Mouse (Mus musculus): Measurements from ENCODE around the gene Rhof. TPM values are rescaled to one million over a fixed set of nuclear protein-coding genes. Genes with fewer than 3 reads are reported as not detected.

Gene Rhof
- polyA plus RNA-seq, 1 experiment from 2014 or later = 2.3 TPM

- 75% methylated on average over 5 of the region's 5 CpGs for whole genome bisulfite sequencing
- Histone ChIP-seq H3K27ac (no peak overlapping the region), H3K9me3 (no peaks in the 10 kb centered on the region), H3K4me1 (peaks cover 45% of the 10 kb centered on the region), H3K27me3 (replicated peaks) (no peaks in the 10 kb centered on the region), H3K4me2 (no peak overlapping the region), H3K36me3 (no peaks in the 10 kb centered on the region), H3K4me3 (replicated peaks) (no peak overlapping the region), H3K9ac (no peak overlapping the region)
- ATAC-seq (ENCODE audit: insufficient read depth, low FRiP score, low read depth) = no peak
Measured at GRCm38 (mm10) chr5:123130814-123131148, 1.7 kb downstream of the Rhof start.

DNA sequence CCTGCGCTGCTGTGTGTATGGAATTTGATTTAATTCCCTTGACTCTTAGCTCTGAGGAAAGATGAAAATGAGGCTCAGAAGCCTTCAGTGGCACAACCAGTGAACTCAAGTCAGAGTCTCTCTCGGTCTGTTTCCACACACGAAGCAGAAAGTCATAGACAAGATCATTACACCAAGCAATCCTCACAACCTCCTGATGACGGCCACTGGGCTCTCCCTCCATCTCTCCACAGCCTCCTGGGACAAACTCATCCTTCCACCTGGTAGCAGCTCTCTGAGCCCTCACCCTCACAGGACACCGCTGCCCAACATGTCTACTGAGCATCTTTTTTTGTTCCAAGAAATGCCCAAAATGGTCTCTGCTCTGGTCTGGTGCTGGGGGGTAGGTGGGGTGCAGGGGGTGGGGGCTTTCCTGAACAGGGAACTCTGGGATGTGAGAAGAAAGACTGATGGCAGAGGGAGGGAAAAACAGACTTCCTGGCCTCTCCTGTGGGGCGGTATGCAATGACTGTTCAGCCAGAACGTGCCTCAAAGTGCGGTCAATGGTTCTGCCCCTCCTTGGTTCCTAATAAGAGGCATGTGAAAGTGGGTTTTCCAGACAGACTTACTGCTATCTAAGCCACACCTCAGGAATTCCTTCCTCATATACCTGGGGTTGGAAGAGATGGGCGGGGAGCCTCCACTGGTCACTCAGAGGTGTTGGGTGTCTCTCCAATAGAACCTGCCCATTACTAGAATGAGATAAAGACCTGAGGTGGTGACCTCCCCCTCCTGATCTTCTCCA, 2.3 kb downstream of the Rhof start:
- H3K4me2 ChIP-seq = no peak overlapping the region
- no peak overlapping the region for H3K9ac ChIP-seq
- 82% methylated on average over 9 of the region's 9 CpGs for WGBS
- no peak for ATAC-seq (ENCODE audit: insufficient read depth, low FRiP score, low read depth)
- H3K9me3 ChIP-seq = no peaks in the 10 kb centered on the region
- H3K27me3 ChIP-seq (replicated peaks) = no peaks in the 10 kb centered on the region
- no peak overlapping the region for H3K4me3 ChIP-seq (replicated peaks)
- no peaks in the 10 kb centered on the region for H3K36me3 ChIP-seq
- peaks cover 39% of the 10 kb centered on the region for H3K4me1 ChIP-seq
- no peak overlapping the region for H3K27ac ChIP-seq

DNA sequence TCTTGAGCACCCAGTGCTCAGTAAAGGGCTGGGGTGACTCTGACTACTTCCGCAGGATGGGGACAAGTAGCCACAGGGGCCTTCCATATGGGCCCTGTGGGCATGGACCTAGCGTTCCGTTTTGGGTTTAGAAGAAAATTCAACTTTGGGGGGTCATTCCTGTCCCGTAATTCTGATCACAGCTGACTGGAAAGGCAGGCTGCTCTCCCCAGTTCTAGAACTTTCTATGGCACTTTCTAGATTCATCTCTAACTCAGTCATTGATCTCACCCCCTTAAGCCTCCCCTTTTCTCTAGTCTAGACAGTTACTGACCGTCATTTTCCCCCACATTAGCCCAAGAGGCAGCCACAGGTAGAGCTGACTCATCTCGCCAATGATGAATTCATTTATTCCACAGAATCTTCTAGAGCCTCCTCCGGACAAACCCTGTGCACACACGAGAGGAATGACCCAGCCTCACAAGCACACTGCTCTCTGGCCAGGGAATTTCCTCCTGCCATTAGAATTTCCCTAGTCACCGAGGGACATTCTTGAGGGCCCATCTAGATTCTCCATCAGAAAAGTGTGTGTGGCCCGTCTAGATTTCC, 3.2 kb downstream of the Rhof start:
- Histone ChIP-seq H3K27ac (no peak overlapping the region), H3K9me3 (no peaks in the 10 kb centered on the region), H3K27me3 (replicated peaks) (no peaks in the 10 kb centered on the region), H3K36me3 (no peaks in the 10 kb centered on the region), H3K4me3 (replicated peaks) (no peak overlapping the region), H3K4me1 (peaks cover 29% of the 10 kb centered on the region), H3K4me2 (no peak overlapping the region), H3K9ac (no peak overlapping the region)
- no peak for ATAC-seq (ENCODE audit: insufficient read depth, low FRiP score, low read depth)
- 82% methylated on average over 10 of the region's 10 CpGs for WGBS

- Histone ChIP-seq H3K4me3 (replicated peaks) (no peak overlapping the region), H3K27ac (peak overlapping the region; percentile 48; the same call in 1 of the 2 replicates), H3K27me3 (replicated peaks) (no peaks in the 10 kb centered on the region), H3K9me3 (no peaks in the 10 kb centered on the region), H3K4me1 (peaks cover 23% of the 10 kb centered on the region), H3K4me2 (no peak overlapping the region), H3K36me3 (no peaks in the 10 kb centered on the region), H3K9ac (no peak overlapping the region)
- 54% methylated on average over 10 of the region's 10 CpGs for WGBS
- no peak for ATAC-seq (ENCODE audit: insufficient read depth, low FRiP score, low read depth)
Measured at GRCm38 (mm10) chr5:123128426-123129169, 3.9 kb downstream of the Rhof start.

- Histone ChIP-seq H3K4me2 (no peak overlapping the region), H3K9me3 (no peaks in the 10 kb centered on the region), H3K4me3 (replicated peaks) (no peak overlapping the region), H3K27ac (no peak overlapping the region), H3K4me1 (peaks cover 10% of the 10 kb centered on the region), H3K9ac (no peak overlapping the region), H3K27me3 (replicated peaks) (no peaks in the 10 kb centered on the region), H3K36me3 (no peaks in the 10 kb centered on the region)
- 73% methylated on average over 6 of the region's 6 CpGs for WGBS
- ATAC-seq (ENCODE audit: insufficient read depth, low FRiP score, low read depth) = no peak
Measured at GRCm38 (mm10) chr5:123127031-123127430, 5.5 kb downstream of the Rhof start.

- no peak for ATAC-seq (ENCODE audit: insufficient read depth, low FRiP score, low read depth)
- Histone ChIP-seq H3K4me2 (no peak overlapping the region), H3K27me3 (replicated peaks) (no peaks in the 10 kb centered on the region), H3K36me3 (no peaks in the 10 kb centered on the region), H3K4me3 (replicated peaks) (no peak overlapping the region), H3K27ac (0 out of 2 replicates have a peak overlapping the region, but pooled peaks have one; percentile 26), H3K9me3 (no peaks in the 10 kb centered on the region), H3K9ac (no peak overlapping the region), H3K4me1 (no peaks in the 10 kb centered on the region)
- 68% methylated on average over 18 of the region's 18 CpGs for WGBS
Measured at GRCm38 (mm10) chr5:123125638-123126406, 6.7 kb downstream of the Rhof start.

DNA sequence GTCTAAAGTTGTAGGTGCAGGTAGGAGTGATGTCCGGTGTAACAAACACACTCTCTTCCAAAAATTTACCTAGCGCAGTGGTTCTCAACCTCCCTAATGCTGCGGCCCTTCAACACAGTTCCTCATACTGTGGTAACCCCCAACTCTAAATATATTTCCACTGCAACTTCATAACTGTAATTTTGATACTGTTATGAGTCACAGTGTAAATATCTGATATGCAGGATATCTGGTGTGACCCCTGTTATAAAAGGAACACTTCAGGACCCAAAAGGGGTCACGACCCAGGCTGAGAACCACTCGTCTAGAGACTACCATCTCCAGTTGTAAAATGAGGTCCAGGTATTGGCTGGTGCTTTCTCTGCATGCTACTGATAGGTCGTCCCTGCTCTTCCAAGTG, 7.4 kb downstream of the Rhof start:
- no peak overlapping the region for H3K4me3 ChIP-seq (replicated peaks)
- H3K9me3 ChIP-seq = no peaks in the 10 kb centered on the region
- 78% methylated on average over 6 of the region's 6 CpGs for WGBS
- no peak overlapping the region for H3K27ac ChIP-seq
- no peak for ATAC-seq (ENCODE audit: insufficient read depth, low FRiP score, low read depth)
- H3K9ac ChIP-seq = no peak overlapping the region
- no peaks in the 10 kb centered on the region for H3K27me3 ChIP-seq (replicated peaks)
- no peak overlapping the region for H3K4me2 ChIP-seq
- no peaks in the 10 kb centered on the region for H3K36me3 ChIP-seq
- H3K4me1 ChIP-seq = no peaks in the 10 kb centered on the region

GRCm38 (mm10) chr5:123122181-123122580, 10.3 kb downstream of the Rhof start:
- ATAC-seq (ENCODE audit: insufficient read depth, low FRiP score, low read depth) = no peak
- 86% methylated on average over 4 of the region's 4 CpGs for WGBS
- no peaks in the 10 kb centered on the region for H3K9me3 ChIP-seq

GRCm38 (mm10) chr5:123120624-123121215, 11.8 kb downstream of the Rhof start:
- Histone ChIP-seq H3K4me2 (no peak overlapping the region), H3K9ac (no peak overlapping the region), H3K4me3 (replicated peaks) (no peak overlapping the region), H3K27ac (no peak overlapping the region), H3K27me3 (replicated peaks) (no peaks in the 10 kb centered on the region), H3K9me3 (no peaks in the 10 kb centered on the region), H3K36me3 (no peaks in the 10 kb centered on the region; the same call in 1 of the 2 replicates), H3K4me1 (0 out of 2 replicates have a peak, but pooled peaks cover 3% of the 10 kb centered on the region)
- ATAC-seq (ENCODE audit: insufficient read depth, low FRiP score, low read depth) = no peak
- 79% methylated on average over 7 of the region's 7 CpGs for WGBS

More at GRCm38 (mm10) chr5:123122181-123122580, 10.3 kb downstream of the Rhof start:
- H3K27ac ChIP-seq = no peak overlapping the region
- no peak overlapping the region for H3K4me2 ChIP-seq
- H3K4me3 ChIP-seq (replicated peaks) = no peak overlapping the region
- no peak overlapping the region for H3K9ac ChIP-seq
- H3K4me1 ChIP-seq = 0 out of 2 replicates have a peak, but pooled peaks cover 3% of the 10 kb centered on the region
- no peaks in the 10 kb centered on the region for H3K27me3 ChIP-seq (replicated peaks)
- H3K36me3 ChIP-seq = no peaks in the 10 kb centered on the region

DNA sequence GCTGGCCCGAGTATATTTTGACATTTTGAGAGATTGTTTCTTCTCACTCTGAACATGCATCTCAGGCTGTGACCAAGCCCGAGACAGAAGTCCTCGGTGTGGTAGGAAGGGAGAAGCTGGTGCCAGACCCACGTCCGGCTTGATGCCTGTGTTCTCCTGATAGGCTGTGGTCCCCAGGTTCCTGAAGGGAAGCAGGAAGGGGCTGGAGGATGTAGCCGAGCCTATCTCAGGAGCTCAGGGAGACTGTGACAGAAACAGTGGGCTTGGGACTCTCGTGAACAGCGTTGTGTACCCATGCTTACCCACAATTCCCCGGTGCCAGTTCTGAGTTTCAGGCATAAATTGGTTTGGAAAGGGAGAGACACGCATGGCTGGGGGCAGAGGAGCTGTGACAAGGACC, 13.7 kb downstream of the Rhof start:
- H3K4me2 ChIP-seq = no peak overlapping the region
- no peak for ATAC-seq (ENCODE audit: insufficient read depth, low FRiP score, low read depth)
- WGBS = 69% methylated on average over 10 of the region's 10 CpGs
- H3K9ac ChIP-seq = no peak overlapping the region
- H3K4me3 ChIP-seq (replicated peaks) = no peak overlapping the region
- 0 out of 2 replicates have a peak, but pooled peaks cover 3% of the 10 kb centered on the region for H3K4me1 ChIP-seq
- no peaks in the 10 kb centered on the region; the same call in 1 of the 2 replicates for H3K36me3 ChIP-seq
- no peak overlapping the region for H3K27ac ChIP-seq
- H3K9me3 ChIP-seq = no peaks in the 10 kb centered on the region
- no peaks in the 10 kb centered on the region for H3K27me3 ChIP-seq (replicated peaks)

GRCm38 (mm10) chr5:123117773-123118172, 14.7 kb downstream of the Rhof start:
- Histone ChIP-seq H3K27ac (no peak overlapping the region), H3K4me2 (no peak overlapping the region), H3K27me3 (replicated peaks) (no peaks in the 10 kb centered on the region), H3K9me3 (no peaks in the 10 kb centered on the region), H3K4me3 (replicated peaks) (no peak overlapping the region), H3K36me3 (no peaks in the 10 kb centered on the region; the same call in 1 of the 2 replicates), H3K4me1 (0 out of 2 replicates have a peak, but pooled peaks cover 3% of the 10 kb centered on the region), H3K9ac (no peak overlapping the region)
- 0 out of 2 replicates have a peak, but pooled peaks have one; percentile 2 for ATAC-seq (ENCODE audit: insufficient read depth, low FRiP score, low read depth)
- WGBS = 71% methylated on average over 8 of the region's 8 CpGs

All from stomach, embryonic 15.5 days (tissue).